Mouse (Mus musculus) cortical plate, adult 2 months (tissue): Measurements from ENCODE around the gene Evx2.

Source experiments
- CTCF ChIP-seq: fragments of 200-500 bp; IDR thresholded peaks from 2 replicates; pipeline ENCODE4 v1.5.1; 2011; ENCODE audit warnings: mild to moderate bottlenecking, control low read depth, low read length; ENCODE audit not compliant: insufficient read depth; ENCODE audit errors: extremely low read depth
- POLR2A ChIP-seq: fragments of 200-500 bp; IDR thresholded peaks from 2 replicates; pipeline ENCODE4 v1.6.1; 2011; ENCODE audit warnings: mild to moderate bottlenecking, low read length, control low read depth; ENCODE audit not compliant: insufficient read depth; ENCODE audit errors: extremely low read depth

GRCm38 (mm10) chr2:74676376-74677052, 17.2 kb upstream of the Evx2 start:
- TF ChIP-seq CTCF, result no peak
- no peak for TF ChIP-seq POLR2A
